In genomic region chr6:49606028-49606427, GRCm38 (mm10) we compare ENCODE assay signal across 23 mouse cellular contexts.
"Had no signal": no experiment of that assay in that cellular context is flagged by ENCODE, and none has a peak within 500 bp of the region (broad histone marks: within the 10 kb centered on the region; RNA-seq: fewer than 3 reads in every experiment).

No protein-coding gene starts in this region.

- H3K36me3 ChIP-seq: limb, embryonic 13.5 days; liver, embryonic 12.5 days; liver, embryonic 15.5 days; lung, embryonic 15.5 days; midbrain, embryonic 10.5 days; midbrain, embryonic 13.5 days; neural tube, embryonic 13.5 days had no signal

- H3K4me3 ChIP-seq: limb, embryonic 13.5 days; liver, embryonic 12.5 days; liver, embryonic 15.5 days; lung, embryonic 15.5 days; megakaryocyte, embryonic 14.5 days; midbrain, embryonic 10.5 days; midbrain, embryonic 13.5 days; myocyte; neural tube, embryonic 13.5 days had no signal

- ATAC-seq: liver, embryonic 12.5 days; midbrain, embryonic 13.5 days had no signal

- H3K27me3 ChIP-seq: limb, embryonic 13.5 days; liver, embryonic 12.5 days; liver, embryonic 15.5 days; lung, embryonic 15.5 days; midbrain, embryonic 13.5 days; neural tube, embryonic 13.5 days had no signal

- H3K9me3 ChIP-seq: limb, embryonic 13.5 days; liver, embryonic 12.5 days; liver, embryonic 15.5 days; lung, embryonic 15.5 days; megakaryocyte, embryonic 14.5 days; midbrain, embryonic 10.5 days; midbrain, embryonic 13.5 days; neural tube, embryonic 13.5 days had no signal

- H3K9ac ChIP-seq: limb, embryonic 13.5 days; liver, embryonic 12.5 days; liver, embryonic 15.5 days; lung, embryonic 15.5 days; midbrain, embryonic 13.5 days; neural tube, embryonic 13.5 days had no signal

- H3K27ac ChIP-seq: limb, embryonic 13.5 days; liver, embryonic 12.5 days; liver, embryonic 15.5 days; lung, embryonic 15.5 days; midbrain, embryonic 10.5 days; midbrain, embryonic 13.5 days; neural tube, embryonic 13.5 days; stomach, postnatal 0 days had no signal

- DNase-seq: kidney, adult 8-10 months; kidney, postnatal 14 days; left cerebral cortex, postnatal 4 days; liver; lung, adult 18-20 months; lung, postnatal 10 days; lung, postnatal 36 days; right cerebral cortex, adult 18-20 months; right cerebral cortex, postnatal 14 days; right cerebral cortex, postnatal 4 days; thymus, adult 2 months; thymus, postnatal 14 days; thymus, postnatal 4 days had no signal

- H3K4me1 ChIP-seq: limb, embryonic 13.5 days; liver, embryonic 12.5 days; liver, embryonic 15.5 days; lung, embryonic 15.5 days; megakaryocyte, embryonic 14.5 days had no signal

- H3K4me2 ChIP-seq: limb, embryonic 13.5 days; liver, embryonic 12.5 days; liver, embryonic 15.5 days; lung, embryonic 15.5 days; midbrain, embryonic 13.5 days; neural tube, embryonic 13.5 days had no signal
